Mouse (Mus musculus) liver, embryonic 14.5 days (tissue): ENCODE measurements around the gene Phka1. TPM values are rescaled to one million over a fixed set of nuclear protein-coding genes. Genes with fewer than 3 reads are reported as not detected.
A peak's percentile ranks its signal among the peaks of the same experiment; 100 is the strongest.

Experiments used
- ATAC-seq: fragments of 200-750 bp; cut with Nextera tagmentation; 2 replicates; pipeline ENCODE4 v1.8.0; 2017; ENCODE audit warnings: moderate number of reproducible peaks, mild to moderate bottlenecking, moderate library complexity; ENCODE audit not compliant: insufficient read depth
- DNase-seq, 3 experiments: peaks; one replicate each; pipeline ENCODE4 v3.0.0-alpha.2; 2012 to 2013; ENCODE audit warnings: low read depth in 3 of 3, low spot score in 3 of 3
- H3K27ac ChIP-seq: fragments of 300-500 bp; sonication (generic); 2 replicates; pipeline ENCODE4 v1.5.1; 2014; ENCODE audit warnings: moderate library complexity, mild to moderate bottlenecking, control low read depth, inconsistent platforms
- H3K27me3 ChIP-seq: fragments of 300-500 bp; sonication (generic); 2 replicates; pipeline ENCODE4 v1.6.1; 2014; ENCODE audit warnings: mild to moderate bottlenecking, low read length, moderate library complexity; ENCODE audit not compliant: control insufficient read depth, insufficient read depth
- H3K36me3 ChIP-seq: fragments of 300-500 bp; sonication (generic); replicated peaks from 2 replicates; pipeline ENCODE4 v1.6.1; 2014; ENCODE audit warnings: low read depth; ENCODE audit not compliant: control insufficient read depth, insufficient read depth
- H3K4me1 ChIP-seq, 2 experiments: fragments of 200-500 bp in 1 of 2; fragments of 300-500 bp in 1 of 2; sonication (generic) in 1 of 2; replicated peaks; 2 replicates each; pipeline ENCODE4 v1.6.1; 2012 to 2014; ENCODE audit warnings: antibody characterized with exemption in 1 of 2, inconsistent platforms in 1 of 2, low read length in 1 of 2; ENCODE audit not compliant: control insufficient read depth in 2 of 2, insufficient read depth in 2 of 2
- H3K4me2 ChIP-seq: fragments of 300-500 bp; sonication (generic); 2 replicates; pipeline ENCODE4 v1.6.1; 2014; ENCODE audit warnings: low read depth, mild to moderate bottlenecking, control low read depth, moderate library complexity
- H3K4me3 ChIP-seq, 2 experiments: fragments of 200-500 bp in 1 of 2; fragments of 300-500 bp in 1 of 2; sonication (generic) in 1 of 2; 2 replicates each; pipeline ENCODE4 v1.5.1; 2012 to 2014; ENCODE audit warnings: low read depth in 2 of 2, low read length in 2 of 2, mild to moderate bottlenecking in 2 of 2, control low read depth in 1 of 2, inconsistent platforms in 1 of 2, moderate library complexity in 1 of 2; ENCODE audit not compliant: insufficient read depth in 1 of 2
- H3K9ac ChIP-seq: fragments of 300-500 bp; sonication (generic); replicated peaks from 2 replicates; pipeline ENCODE4 v1.6.1; 2014; ENCODE audit warnings: mild to moderate bottlenecking, control low read depth, moderate library complexity
- H3K9me3 ChIP-seq: fragments of 300-500 bp; sonication (generic); 2 replicates; pipeline ENCODE4 v1.6.1; 2016; ENCODE audit warnings: low read length, mixed read lengths; ENCODE audit not compliant: control insufficient read depth
- CTCF ChIP-seq: IDR thresholded peaks from 2 replicates; pipeline ENCODE4 v1.5.1; 2016; ENCODE audit warnings: antibody characterized with exemption, low read depth, control low read depth
- EP300 ChIP-seq: IDR thresholded peaks from 2 replicates; pipeline ENCODE4 v1.6.1; 2016; ENCODE audit warnings: antibody characterized with exemption, low read depth
- WGBS: fragments of 180-500 bp; shearing (Covaris S2); extraction: QIAGEN DNeasy Blood & Tissue Kit; methylation state at CpG from one replicate; pipeline ENCODE4 v1.1.7; 2014; ENCODE audit not compliant: insufficient replicate concordance; 5-methylcytosine and 5-hydroxymethylcytosine counted together
- polyA plus RNA-seq, 2 experiments: library from polyadenylated mRNA; depleted of rRNA in 1 of 2; stranded (reverse) in 1 of 2; unstranded in 1 of 2; fragments of >200 nt; fragmentation: Nextera tagmentation in 1 of 2; extraction: Ambion mirVana in 1 of 2; gene quantifications; 2 replicates each; pipeline versions ENCODE4 v1.2.1 to v1.2.3; 2012 to 2014

Phka1 gene
- polyA plus RNA-seq, 2 experiments = 0.57 to 0.84 TPM

- Histone ChIP-seq H3K9ac (no peak overlapping the region), H3K9me3 (no peaks in the 10 kb centered on the region), H3K27me3 (no peaks in the 10 kb centered on the region), H3K36me3 (no peaks in the 10 kb centered on the region), H3K4me1 (no peaks in the 10 kb centered on the region), H3K4me3 (no peak overlapping the region), H3K4me2 (no peak overlapping the region), H3K27ac (no peak overlapping the region)
- WGBS = 43% methylated on average over 1 of the region's 1 CpGs
- ATAC-seq (no peak), DNase-seq (no peak)
- TF ChIP-seq CTCF (no peak), EP300 (no peak)
These were observed 55.5 kb downstream of the Phka1 start for GRCm38 (mm10) chrX:102588560-102588959.

GRCm38 (mm10) chrX:102571186-102571585 is 72.9 kb downstream of the Phka1 start:
- no peaks in the 10 kb centered on the region for H3K27me3 ChIP-seq
- DNase-seq (no peak), ATAC-seq (no peak)
- no peaks in the 10 kb centered on the region for H3K9me3 ChIP-seq
- TF ChIP-seq EP300 (no peak), CTCF (no peak)
- no peak overlapping the region for H3K4me3 ChIP-seq
- H3K36me3 ChIP-seq = no peaks in the 10 kb centered on the region
- no peak overlapping the region for H3K9ac ChIP-seq
- no peak overlapping the region for H3K4me2 ChIP-seq
- H3K4me1 ChIP-seq = no peaks in the 10 kb centered on the region
- no peak overlapping the region for H3K27ac ChIP-seq
- WGBS = 31% methylated on average over 1 of the region's 1 CpGs

- 76% methylated on average over 7 of the region's 7 CpGs for WGBS
- ATAC-seq = no peak
- no peak overlapping the region for H3K27ac ChIP-seq
These were observed 87.1 kb downstream of the Phka1 start for GRCm38 (mm10) chrX:102556906-102557305.

GRCm38 (mm10) chrX:102509205-102509604 is 134.8 kb downstream of the Phka1 start:
- Histone ChIP-seq H3K4me3 (no peak overlapping the region), H3K36me3 (no peaks in the 10 kb centered on the region), H3K9ac (no peak overlapping the region), H3K4me2 (no peak overlapping the region), H3K9me3 (no peaks in the 10 kb centered on the region), H3K27me3 (no peaks in the 10 kb centered on the region), H3K27ac (no peak overlapping the region), H3K4me1 (no peaks in the 10 kb centered on the region)
- no peak for DNase-seq
- WGBS = 45% methylated on average over 4 of the region's 4 CpGs
- no peak for ATAC-seq
- TF ChIP-seq CTCF (no peak), EP300 (no peak)

More at GRCm38 (mm10) chrX:102556906-102557305, 87.1 kb downstream of the Phka1 start:
- Histone ChIP-seq H3K4me2 (no peak overlapping the region), H3K9me3 (no peaks in the 10 kb centered on the region), H3K36me3 (no peaks in the 10 kb centered on the region), H3K4me3 (no peak overlapping the region), H3K27me3 (no peaks in the 10 kb centered on the region; the same call in 1 of the 2 replicates), H3K9ac (no peak overlapping the region), H3K4me1 (no peaks in the 10 kb centered on the region)
- no peak for DNase-seq
- TF ChIP-seq EP300 (no peak), CTCF (no peak)

GRCm38 (mm10) chrX:102504644-102505481 is 139.2 kb downstream of the Phka1 start, which contains the start of gene Hdac8:
Hdac8 (minus strand) TSS chrX:102505359.
- TF ChIP-seq CTCF = no peak
- TF ChIP-seq EP300 = no peak
- no peaks in the 10 kb centered on the region for H3K9me3 ChIP-seq
- H3K36me3 ChIP-seq = no peaks in the 10 kb centered on the region
- H3K4me3 ChIP-seq = peak within 1 kb of the TSS; percentile 63 to 94
- DNase-seq (peak; percentile 29 to 46 (median 33)), ATAC-seq (peak; percentile 82; the same call in 1 of the 2 replicates)
- H3K4me2 ChIP-seq = peak within 1 kb of the TSS; percentile 67
- H3K4me1 ChIP-seq = no peaks in the 10 kb centered on the region
- H3K27me3 ChIP-seq = no peaks in the 10 kb centered on the region
- no peak within 1 kb of the TSS for H3K27ac ChIP-seq
- 14% methylated on average over 27 of the region's 27 CpGs for WGBS
- peak within 1 kb of the TSS; percentile 63 for H3K9ac ChIP-seq
